Mouse (Mus musculus): ENCODE results near the gene Sgpl1. TPM values are rescaled to one million over a fixed set of nuclear protein-coding genes. Genes with fewer than 3 reads are reported as not detected.

The Sgpl1 gene
- polyA plus RNA-seq, 1 experiment: 111 TPM

GRCm38 (mm10) chr10:61091866-61092265 is 55.6 kb downstream of the Sgpl1 start:
- Histone ChIP-seq H3K4me3 (ENCODE audit: insufficient read depth, low read length) (no peak overlapping the region), H3K4me1 (ENCODE audit: control insufficient read depth, insufficient read depth, low read length) (no peaks in the 10 kb centered on the region; the same call in 1 of the 2 replicates), H3K27ac (ENCODE audit: insufficient read depth, low read length) (no peak overlapping the region)
- no peak for TF ChIP-seq POLR2A (IDR thresholded peaks at IDR 0.05; ENCODE audit: low read depth, low read length)
- TF ChIP-seq CTCF (IDR thresholded peaks at IDR 0.05; ENCODE audit: borderline replicate concordance, insufficient read depth, low read length): no peak

GRCm38 (mm10) chr10:61089170-61090142 is 58.0 kb downstream of the Sgpl1 start, which contains the start of gene Pcbd1:
Gene Pcbd1, plus strand, starts transcription at chr10:61089331.
- no peaks in the 10 kb centered on the region; the same call in 1 of the 2 replicates for H3K4me1 ChIP-seq (ENCODE audit: control insufficient read depth, insufficient read depth, low read length)
- no peak for TF ChIP-seq POLR2A (IDR thresholded peaks at IDR 0.05; ENCODE audit: low read depth, low read length)
- no peak for TF ChIP-seq CTCF (IDR thresholded peaks at IDR 0.05; ENCODE audit: borderline replicate concordance, insufficient read depth, low read length)
- H3K27ac ChIP-seq (ENCODE audit: insufficient read depth, low read length): no peak within 1 kb of the TSS
- no peak within 1 kb of the TSS for H3K4me3 ChIP-seq (ENCODE audit: insufficient read depth, low read length)

GRCm38 (mm10) chr10:61088468-61088867 is 59.0 kb downstream of the Sgpl1 start:
- Histone ChIP-seq H3K27ac (ENCODE audit: insufficient read depth, low read length) (no peak overlapping the region), H3K4me3 (ENCODE audit: insufficient read depth, low read length) (no peak overlapping the region), H3K4me1 (ENCODE audit: control insufficient read depth, insufficient read depth, low read length) (no peaks in the 10 kb centered on the region; the same call in 1 of the 2 replicates)
- TF ChIP-seq POLR2A (IDR thresholded peaks at IDR 0.05; ENCODE audit: low read depth, low read length) (no peak), CTCF (IDR thresholded peaks at IDR 0.05; ENCODE audit: borderline replicate concordance, insufficient read depth, low read length) (no peak)

- H3K4me1 ChIP-seq (ENCODE audit: control insufficient read depth, insufficient read depth, low read length): no peaks in the 10 kb centered on the region; the same call in 1 of the 2 replicates
- H3K4me3 ChIP-seq (ENCODE audit: insufficient read depth, low read length): no peak overlapping the region
- TF ChIP-seq POLR2A (IDR thresholded peaks at IDR 0.05; ENCODE audit: low read depth, low read length) (no peak), CTCF (IDR thresholded peaks at IDR 0.05; ENCODE audit: borderline replicate concordance, insufficient read depth, low read length) (no peak)
- H3K27ac ChIP-seq (ENCODE audit: insufficient read depth, low read length): no peak overlapping the region
Measured at GRCm38 (mm10) chr10:61086502-61086901, 61.0 kb downstream of the Sgpl1 start.

- no peak overlapping the region for H3K4me3 ChIP-seq (ENCODE audit: insufficient read depth, low read length)
- H3K27ac ChIP-seq (ENCODE audit: insufficient read depth, low read length): no peak overlapping the region
- no peaks in the 10 kb centered on the region; the same call in 1 of the 2 replicates for H3K4me1 ChIP-seq (ENCODE audit: control insufficient read depth, insufficient read depth, low read length)
- TF ChIP-seq POLR2A (IDR thresholded peaks at IDR 0.05; ENCODE audit: low read depth, low read length) (no peak), CTCF (IDR thresholded peaks at IDR 0.05; ENCODE audit: borderline replicate concordance, insufficient read depth, low read length) (no peak)
Measured at GRCm38 (mm10) chr10:61085364-61085763, 62.1 kb downstream of the Sgpl1 start.

GRCm38 (mm10) chr10:61080931-61081255 is 66.6 kb downstream of the Sgpl1 start:
- H3K4me1 ChIP-seq (ENCODE audit: control insufficient read depth, insufficient read depth, low read length): no peaks in the 10 kb centered on the region
- no peak for TF ChIP-seq CTCF (IDR thresholded peaks at IDR 0.05; ENCODE audit: borderline replicate concordance, insufficient read depth, low read length)
- TF ChIP-seq POLR2A (IDR thresholded peaks at IDR 0.05; ENCODE audit: low read depth, low read length): no peak
- H3K27ac ChIP-seq (ENCODE audit: insufficient read depth, low read length): no peak overlapping the region
- H3K4me3 ChIP-seq (ENCODE audit: insufficient read depth, low read length): no peak overlapping the region

DNA sequence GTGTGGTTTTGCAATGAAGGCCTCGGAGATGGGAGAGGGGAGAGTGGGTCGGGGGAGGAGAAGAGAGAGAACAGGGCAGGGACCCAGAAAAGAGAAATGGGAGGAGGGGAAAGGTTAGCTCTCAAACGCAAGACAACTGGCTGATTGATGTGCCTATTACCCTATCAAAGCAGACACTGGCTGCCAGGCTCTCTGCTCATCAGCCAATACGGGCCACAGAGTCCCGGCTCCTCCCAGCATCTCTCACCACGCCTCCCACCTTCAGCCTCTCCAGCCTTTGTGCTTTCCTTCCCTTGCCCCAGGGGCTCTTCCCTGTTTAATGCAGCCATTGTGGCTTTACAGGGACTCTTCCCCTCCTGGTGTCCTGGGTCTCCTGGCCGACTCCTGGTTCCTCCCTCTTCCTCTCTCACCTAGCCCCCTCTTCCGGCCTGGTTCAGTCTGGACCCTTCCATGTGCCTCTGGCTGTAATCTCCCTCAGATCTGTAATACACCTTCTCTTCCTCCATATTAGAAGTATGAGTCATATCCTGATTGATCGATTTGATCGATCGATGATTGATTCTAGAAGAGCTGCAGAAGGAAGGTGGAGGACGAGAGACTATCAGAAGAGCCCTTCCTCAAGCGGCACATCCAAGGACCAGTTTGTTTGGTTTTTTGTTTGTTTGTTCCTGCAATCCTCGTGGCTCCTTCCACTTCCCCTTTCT is 67.1 kb downstream of the Sgpl1 start:
- TF ChIP-seq POLR2A (IDR thresholded peaks at IDR 0.05; ENCODE audit: low read depth, low read length) (no peak), CTCF (IDR thresholded peaks at IDR 0.05; ENCODE audit: borderline replicate concordance, insufficient read depth, low read length) (no peak)
- Histone ChIP-seq H3K4me1 (ENCODE audit: control insufficient read depth, insufficient read depth, low read length) (no peaks in the 10 kb centered on the region), H3K27ac (ENCODE audit: insufficient read depth, low read length) (no peak overlapping the region), H3K4me3 (ENCODE audit: insufficient read depth, low read length) (no peak overlapping the region)

DNA sequence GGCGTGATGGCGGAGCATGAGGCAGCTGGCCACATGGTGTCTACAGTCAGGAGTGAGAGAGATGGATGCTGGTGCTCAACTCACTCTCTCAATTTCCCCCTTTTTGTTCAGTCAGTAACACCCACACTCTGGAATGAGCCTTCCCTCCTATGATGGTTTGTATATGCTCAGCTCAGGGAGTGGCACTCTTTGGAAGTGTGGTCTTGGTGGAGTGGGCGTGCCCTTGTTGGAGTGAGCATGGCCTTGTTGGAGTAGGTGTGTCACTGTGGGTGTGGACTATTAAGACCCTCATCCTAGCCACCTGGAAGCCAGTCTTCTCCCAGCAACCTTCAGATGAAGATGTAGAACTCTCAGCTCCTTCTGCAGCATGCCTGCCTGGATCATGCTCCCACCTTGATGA is 71.9 kb downstream of the Sgpl1 start:
- Histone ChIP-seq H3K4me1 (ENCODE audit: control insufficient read depth, insufficient read depth, low read length) (no peaks in the 10 kb centered on the region), H3K27ac (ENCODE audit: insufficient read depth, low read length) (no peak overlapping the region), H3K4me3 (ENCODE audit: insufficient read depth, low read length) (no peak overlapping the region)
- no peak for TF ChIP-seq POLR2A (IDR thresholded peaks at IDR 0.05; ENCODE audit: low read depth, low read length)
- TF ChIP-seq CTCF (IDR thresholded peaks at IDR 0.05; ENCODE audit: borderline replicate concordance, insufficient read depth, low read length): no peak

GRCm38 (mm10) chr10:61074643-61075042 is 72.9 kb downstream of the Sgpl1 start:
- Histone ChIP-seq H3K27ac (ENCODE audit: insufficient read depth, low read length) (no peak overlapping the region), H3K4me1 (ENCODE audit: control insufficient read depth, insufficient read depth, low read length) (no peaks in the 10 kb centered on the region), H3K4me3 (ENCODE audit: insufficient read depth, low read length) (no peak overlapping the region)
- no peak for TF ChIP-seq CTCF (IDR thresholded peaks at IDR 0.05; ENCODE audit: borderline replicate concordance, insufficient read depth, low read length)

- no peak overlapping the region for H3K4me3 ChIP-seq (ENCODE audit: insufficient read depth, low read length)
- H3K27ac ChIP-seq (ENCODE audit: insufficient read depth, low read length): no peak overlapping the region
- no peaks in the 10 kb centered on the region for H3K4me1 ChIP-seq (ENCODE audit: control insufficient read depth, insufficient read depth, low read length)
- TF ChIP-seq CTCF (IDR thresholded peaks at IDR 0.05; ENCODE audit: borderline replicate concordance, insufficient read depth, low read length) (peak; percentile 62; the same call in 1 of the 2 replicates), POLR2A (IDR thresholded peaks at IDR 0.05; ENCODE audit: low read depth, low read length) (no peak)
Measured at GRCm38 (mm10) chr10:61072324-61072723, 75.2 kb downstream of the Sgpl1 start.

Measured in embryonic fibroblast, embryonic 13.5 days (primary cell).